Mouse (Mus musculus): Measurements from ENCODE around the gene Inka1. TPM values are rescaled to one million over a fixed set of nuclear protein-coding genes. Genes with fewer than 3 reads are reported as not detected.
A peak's percentile ranks its signal among the peaks of the same experiment; 100 is the strongest.
"Not testable (repeated sequence)": the region's sequence is repeated elsewhere in the genome, so short reads cannot be mapped to it uniquely, and the experiment has no call there.

The Inka1 gene
- 10.8 and 11.1 TPM in 2 replicates for polyA plus RNA-seq (2015; fragmentation: Nextera tagmentation; extraction: Ambion mirVana)

DNA sequence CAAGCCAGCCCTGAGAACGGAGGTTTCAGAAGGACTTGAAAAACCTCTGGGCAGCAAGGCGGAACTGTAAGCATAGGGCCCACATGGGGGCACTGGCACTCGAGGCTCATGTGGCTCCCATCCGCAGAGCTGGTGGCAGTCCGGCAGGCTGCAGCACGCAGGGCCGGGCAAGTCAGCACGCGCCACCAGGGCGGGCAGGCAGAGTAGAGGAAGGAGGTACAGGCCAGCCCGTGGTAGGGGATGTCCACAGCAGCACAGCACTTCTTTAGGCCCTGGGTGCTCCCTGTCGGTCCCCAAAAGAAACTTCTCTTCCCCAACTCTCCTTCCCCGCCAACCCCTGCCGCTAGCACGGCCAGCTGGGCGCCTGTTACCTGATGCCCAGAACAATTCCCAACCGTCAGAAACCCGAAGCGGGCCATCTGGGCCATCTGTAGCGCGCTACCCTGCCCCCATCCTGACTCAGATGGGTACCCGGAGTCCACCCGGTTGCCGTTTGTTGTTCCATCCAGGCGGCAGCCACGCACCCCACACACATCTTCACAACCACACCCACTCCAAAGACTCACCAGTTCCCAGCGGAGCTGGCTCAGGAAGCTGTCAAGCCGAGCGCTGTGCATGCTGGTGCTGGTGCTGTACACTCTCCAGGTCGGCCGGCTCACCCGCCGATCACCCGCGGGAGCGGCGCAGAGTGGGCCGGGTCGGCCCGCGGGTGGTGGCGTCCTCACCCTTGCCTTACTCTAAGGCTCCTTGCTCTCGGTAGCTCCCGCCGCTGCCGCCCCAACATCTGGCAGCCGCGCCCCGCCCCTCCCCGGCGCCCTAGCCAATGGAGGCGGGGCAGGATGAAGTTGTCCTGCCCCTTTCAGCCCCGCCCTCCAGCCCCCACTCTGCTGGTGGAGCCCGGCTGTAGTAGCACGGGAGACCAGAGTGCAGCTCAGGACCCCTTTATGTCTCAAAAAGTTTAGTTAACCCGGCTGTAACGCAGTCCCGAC lies at the start of gene Inka1:
Inka1 (minus strand) TSS at position 749 of the 989 bp plus-strand sequence.
- Histone ChIP-seq H3K4me1 (peaks cover 42% of the 10 kb centered on the region), H3K4me3 (peak within 1 kb of the TSS; percentile 60), H3K27me3 (peaks cover 21% of the 10 kb centered on the region), H3K9ac (peak within 1 kb of the TSS; percentile 58), H3K27ac (peak within 1 kb of the TSS; percentile 25; the same call in 1 of the 2 replicates), H3K36me3 (ENCODE audit: poor library complexity, severe bottlenecking) (no peaks in the 10 kb centered on the region), H3K4me2 (peak within 1 kb of the TSS; percentile 89), H3K9me3 (replicated peaks) (no peaks in the 10 kb centered on the region)
- WGBS: under 1% methylated on average over 57 of the region's 58 CpGs
- ATAC-seq: peak; percentile 86

DNA sequence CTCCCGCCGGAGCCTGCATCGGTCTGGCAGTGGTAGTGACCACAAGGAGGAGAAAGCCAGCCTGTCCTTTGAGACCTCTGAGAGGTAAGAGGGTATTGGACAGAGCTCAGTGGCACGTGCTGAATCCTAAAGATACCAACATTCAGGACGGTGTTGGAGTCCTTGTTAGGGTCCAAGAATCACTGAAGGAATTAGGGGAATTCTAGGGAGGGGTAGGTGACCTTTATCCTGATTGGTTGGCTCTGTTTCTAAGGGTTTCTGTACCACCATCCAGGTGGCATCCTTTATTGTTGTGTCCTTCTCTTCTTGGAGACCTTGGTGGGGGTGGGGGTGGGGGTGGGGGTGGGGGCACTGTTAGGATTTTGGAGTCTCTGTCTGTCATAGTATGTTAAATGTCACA lies 46.4 kb upstream of the Inka1 start:
- Histone ChIP-seq H3K4me3 (no peak overlapping the region), H3K4me1 (no peaks in the 10 kb centered on the region), H3K27me3 (no peaks in the 10 kb centered on the region), H3K27ac (no peak overlapping the region), H3K4me2 (no peak overlapping the region), H3K9ac (no peak overlapping the region), H3K36me3 (ENCODE audit: poor library complexity, severe bottlenecking) (peaks cover 57% of the 10 kb centered on the region), H3K9me3 (replicated peaks) (no peaks in the 10 kb centered on the region)
- ATAC-seq: no peak
- WGBS: 94% methylated on average over 5 of the region's 5 CpGs

DNA sequence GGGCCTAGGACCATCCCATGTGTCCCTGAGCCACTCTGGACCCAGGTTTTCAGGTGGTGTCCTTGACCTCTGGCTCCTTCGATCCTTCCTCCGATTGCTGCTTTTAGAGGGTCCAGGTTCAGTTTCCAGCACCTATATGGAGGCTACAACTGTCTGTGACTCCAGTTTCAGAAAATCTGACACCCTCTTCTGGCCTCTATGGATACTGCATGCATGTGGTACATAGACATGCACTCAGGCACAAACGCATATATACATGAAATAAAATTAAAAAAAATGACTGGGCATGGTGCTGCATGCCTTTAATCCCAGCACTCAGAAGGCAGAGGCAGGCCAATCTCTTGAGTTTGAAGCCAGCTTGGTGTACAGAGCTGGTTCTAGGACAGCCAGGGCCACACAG lies 42.2 kb upstream of the Inka1 start:
- 98% methylated on average over 3 of the region's 3 CpGs for WGBS
- Histone ChIP-seq H3K9ac (no peak overlapping the region), H3K27ac (no peak overlapping the region), H3K4me1 (no peaks in the 10 kb centered on the region), H3K4me3 (no peak overlapping the region), H3K9me3 (replicated peaks) (no peaks in the 10 kb centered on the region), H3K27me3 (no peaks in the 10 kb centered on the region), H3K36me3 (ENCODE audit: poor library complexity, severe bottlenecking) (peaks cover 61% of the 10 kb centered on the region), H3K4me2 (no peak overlapping the region)
- ATAC-seq: no peak

DNA sequence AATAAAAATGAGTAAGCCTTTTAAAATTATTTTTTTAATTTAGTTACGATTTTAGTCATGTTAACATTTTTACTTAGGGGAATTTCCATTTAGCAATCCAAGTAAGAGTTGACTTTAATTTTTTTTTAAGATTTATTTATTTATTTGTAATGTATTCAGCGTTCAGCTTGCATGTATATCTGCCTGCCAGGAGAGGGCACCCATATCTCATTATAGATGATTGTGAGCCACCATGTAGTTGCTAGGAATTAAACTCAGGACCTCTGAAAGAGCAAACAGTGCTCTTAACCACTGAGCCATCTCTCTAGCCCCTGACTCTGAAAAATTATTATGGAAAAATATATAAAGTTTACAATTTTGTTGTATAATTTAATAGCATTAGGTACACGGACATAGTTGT lies 40.9 kb upstream of the Inka1 start:
- H3K9ac ChIP-seq: no peak overlapping the region
- no peaks in the 10 kb centered on the region for H3K9me3 ChIP-seq (replicated peaks)
- H3K4me1 ChIP-seq: no peaks in the 10 kb centered on the region
- no peak for ATAC-seq
- H3K27ac ChIP-seq: no peak overlapping the region
- no peaks in the 10 kb centered on the region for H3K27me3 ChIP-seq
- no peak overlapping the region for H3K4me3 ChIP-seq
- no peak overlapping the region for H3K4me2 ChIP-seq
- WGBS: 93% methylated on average over 3 of the region's 3 CpGs
- H3K36me3 ChIP-seq (ENCODE audit: poor library complexity, severe bottlenecking): peaks cover 50% of the 10 kb centered on the region

DNA sequence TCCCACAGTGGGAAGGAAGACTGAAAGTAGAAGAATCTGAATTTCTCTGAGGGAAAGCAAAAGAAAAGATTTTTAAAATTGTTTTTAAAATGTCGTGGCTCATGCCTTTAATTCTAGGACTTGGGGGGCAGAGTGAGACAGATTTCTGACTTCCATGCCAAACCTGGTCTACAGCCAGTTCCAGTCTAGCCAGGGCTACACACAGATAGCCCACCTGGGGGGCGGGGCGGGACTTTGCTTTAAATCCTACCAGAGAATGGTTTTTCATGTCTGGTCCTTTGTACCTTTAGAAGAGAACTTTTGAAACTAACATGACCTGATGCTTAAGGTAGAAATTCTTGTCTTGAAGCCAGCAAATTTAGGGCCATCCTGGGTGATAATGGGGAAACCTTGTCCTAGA lies 37.5 kb upstream of the Inka1 start:
- Histone ChIP-seq H3K9me3 (replicated peaks) (no peaks in the 10 kb centered on the region), H3K27me3 (no peaks in the 10 kb centered on the region), H3K4me2 (no peak overlapping the region), H3K27ac (no peak overlapping the region), H3K9ac (no peak overlapping the region), H3K36me3 (ENCODE audit: poor library complexity, severe bottlenecking) (peaks cover 43% of the 10 kb centered on the region), H3K4me1 (0 out of 2 replicates have a peak, but pooled peaks cover 3% of the 10 kb centered on the region), H3K4me3 (no peak overlapping the region)
- WGBS: 82% methylated on average over 3 of the region's 3 CpGs
- ATAC-seq: no peak

DNA sequence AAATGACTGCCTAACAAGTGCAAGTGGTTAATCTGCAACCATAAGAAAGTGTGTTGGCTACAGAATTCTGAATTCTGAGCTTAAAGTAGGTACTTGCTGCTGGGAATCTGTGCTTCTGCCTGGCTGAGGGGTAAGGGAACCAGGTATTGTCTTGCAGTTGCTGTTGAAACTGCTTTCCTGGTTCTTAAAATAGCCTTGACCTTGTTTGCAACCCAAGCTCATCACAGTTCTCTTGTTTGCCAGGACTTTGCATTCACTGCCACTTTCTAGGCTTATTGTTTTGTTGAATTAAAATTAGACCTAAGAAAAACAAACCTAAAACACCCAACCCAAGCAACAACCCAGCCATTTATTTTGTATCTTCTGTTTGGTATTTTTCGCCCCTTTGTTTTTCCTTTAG lies 35.1 kb upstream of the Inka1 start:
- Histone ChIP-seq H3K4me3 (no peak overlapping the region), H3K27ac (no peak overlapping the region), H3K9ac (no peak overlapping the region), H3K4me2 (no peak overlapping the region), H3K4me1 (0 out of 2 replicates have a peak, but pooled peaks cover 3% of the 10 kb centered on the region), H3K9me3 (replicated peaks) (no peaks in the 10 kb centered on the region), H3K27me3 (no peaks in the 10 kb centered on the region), H3K36me3 (ENCODE audit: poor library complexity, severe bottlenecking) (peaks cover 21% of the 10 kb centered on the region)
- WGBS: 94% methylated on average over 1 of the region's 1 CpGs
- no peak for ATAC-seq

DNA sequence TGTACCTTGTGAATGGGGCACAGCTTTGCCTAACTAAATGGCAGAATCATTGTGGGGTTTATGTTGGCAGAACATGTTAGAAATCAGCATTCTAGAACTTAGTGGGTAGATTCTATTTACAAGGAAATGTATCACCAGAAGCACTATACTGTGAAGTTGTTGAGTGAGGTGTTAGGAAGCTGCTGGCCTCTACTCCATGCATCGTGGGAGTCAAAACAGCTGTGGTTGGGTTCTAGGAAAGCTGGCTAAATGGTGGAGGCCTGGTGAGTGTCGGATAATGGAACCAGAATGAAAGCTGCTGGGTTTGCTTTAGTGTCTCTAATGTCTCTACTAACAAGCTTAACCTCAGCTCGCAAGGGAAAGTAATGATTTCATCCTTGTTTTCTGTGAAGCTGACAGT lies 31.4 kb upstream of the Inka1 start:
- 82% methylated on average over 3 of the region's 3 CpGs for WGBS
- ATAC-seq: no peak
- Histone ChIP-seq H3K27ac (no peak overlapping the region), H3K27me3 (no peaks in the 10 kb centered on the region), H3K9ac (no peak overlapping the region), H3K4me2 (no peak overlapping the region), H3K9me3 (replicated peaks) (no peaks in the 10 kb centered on the region), H3K4me3 (no peak overlapping the region), H3K4me1 (0 out of 2 replicates have a peak, but pooled peaks cover 3% of the 10 kb centered on the region), H3K36me3 (ENCODE audit: poor library complexity, severe bottlenecking) (peaks cover 14% of the 10 kb centered on the region)

DNA sequence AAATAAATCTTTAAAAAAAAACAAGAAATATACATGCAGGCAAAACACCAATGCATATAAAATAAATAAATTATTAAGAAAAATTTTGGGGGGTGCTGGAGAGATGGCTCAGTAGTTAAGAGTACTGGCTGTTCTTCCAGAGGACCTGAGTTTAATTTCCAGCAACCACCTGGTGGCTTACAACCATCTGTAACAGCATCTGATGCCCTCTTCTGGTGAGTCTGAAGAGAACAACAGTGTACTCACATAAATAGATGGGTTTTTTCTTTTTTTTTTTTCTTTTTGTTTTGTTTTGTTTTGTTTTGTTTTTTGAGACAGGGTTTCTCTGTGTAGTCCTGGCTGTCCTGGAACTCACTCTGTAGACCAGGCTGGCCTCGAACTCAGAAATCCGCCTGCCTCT lies 27.9 kb upstream of the Inka1 start:
- not testable (repeated sequence) for ATAC-seq; H3K27me3 ChIP-seq; H3K4me2 ChIP-seq; H3K27ac ChIP-seq; H3K4me3 ChIP-seq; H3K9me3 ChIP-seq (replicated peaks); H3K9ac ChIP-seq; H3K4me1 ChIP-seq
- WGBS: 97% methylated on average over 2 of the region's 2 CpGs
- peaks cover 14% of the 10 kb centered on the region for H3K36me3 ChIP-seq (ENCODE audit: poor library complexity, severe bottlenecking)

DNA sequence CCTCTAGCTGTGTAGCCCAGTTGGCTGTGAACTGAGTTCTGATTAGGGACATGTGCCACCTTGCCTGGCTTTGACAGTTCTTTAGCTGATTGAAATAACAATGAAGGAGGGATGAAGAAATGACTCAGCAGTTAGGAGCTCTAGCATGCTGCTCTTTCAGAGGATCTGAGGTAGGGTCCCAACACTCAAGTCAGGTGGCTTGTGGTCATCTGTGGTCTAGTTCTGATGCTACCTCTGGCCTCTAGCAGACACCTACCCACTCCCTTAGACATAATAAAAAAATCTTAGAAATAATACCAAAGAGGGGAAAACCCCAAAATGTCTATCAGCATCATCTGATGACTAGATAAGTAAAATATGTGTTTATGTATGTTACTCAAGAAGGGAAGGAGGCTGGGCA lies 24.7 kb upstream of the Inka1 start:
- no peak overlapping the region for H3K9ac ChIP-seq
- H3K36me3 ChIP-seq (ENCODE audit: poor library complexity, severe bottlenecking): peaks cover 10% of the 10 kb centered on the region
- H3K4me1 ChIP-seq: peaks cover 3% of the 10 kb centered on the region; the same call in 1 of the 2 replicates
- no peak overlapping the region for H3K27ac ChIP-seq
- H3K4me3 ChIP-seq: no peak overlapping the region
- H3K27me3 ChIP-seq: no peaks in the 10 kb centered on the region
- no peak overlapping the region for H3K4me2 ChIP-seq
- ATAC-seq: no peak
- H3K9me3 ChIP-seq (replicated peaks): no peaks in the 10 kb centered on the region

DNA sequence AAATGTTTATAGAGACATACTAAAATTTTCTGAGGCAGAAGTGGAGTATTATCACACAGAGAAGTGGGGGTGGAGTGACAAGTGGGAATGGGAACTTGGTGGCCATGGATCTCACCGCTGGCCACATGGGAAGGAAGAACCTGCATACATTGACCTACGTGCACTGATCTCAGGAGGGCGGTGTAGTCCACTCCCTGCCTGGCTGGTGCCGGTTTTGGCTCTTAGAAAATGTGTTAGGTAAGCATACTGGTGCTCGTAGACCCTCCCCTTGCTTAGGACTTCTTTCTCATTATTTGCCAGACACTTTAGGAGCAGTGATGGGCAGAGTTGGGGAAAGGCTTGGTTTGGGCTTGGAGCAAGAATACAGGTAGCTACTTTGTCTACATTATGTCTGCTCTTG lies 22.4 kb upstream of the Inka1 start:
- Histone ChIP-seq H3K4me1 (peaks cover 22% of the 10 kb centered on the region), H3K27ac (no peak overlapping the region), H3K36me3 (ENCODE audit: poor library complexity, severe bottlenecking) (peaks cover 7% of the 10 kb centered on the region), H3K9me3 (replicated peaks) (no peaks in the 10 kb centered on the region), H3K4me3 (no peak overlapping the region), H3K4me2 (no peak overlapping the region), H3K27me3 (no peaks in the 10 kb centered on the region), H3K9ac (no peak overlapping the region)
- 89% methylated on average over 5 of the region's 5 CpGs for WGBS
- ATAC-seq: no peak

DNA sequence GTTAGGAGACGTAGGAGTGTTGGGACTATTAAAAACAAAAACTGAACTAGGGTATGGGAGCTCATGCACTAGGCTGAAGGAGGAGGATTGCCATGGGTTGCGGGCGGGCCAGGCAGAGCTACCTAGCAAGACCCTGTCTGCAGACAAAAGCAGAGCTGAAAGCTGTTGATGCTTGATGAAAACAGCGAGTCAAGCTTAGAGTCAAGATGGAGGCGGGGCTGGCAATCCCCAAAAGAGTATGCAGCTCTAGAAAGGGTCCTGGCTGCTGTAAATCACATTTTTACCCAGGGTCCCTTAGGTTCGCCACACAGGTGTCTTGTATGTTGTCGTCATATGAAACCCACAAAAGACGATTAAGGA lies 17.8 kb upstream of the Inka1 start:
- Histone ChIP-seq H3K4me2 (peak overlapping the region; percentile 85), H3K27ac (peak overlapping the region; percentile 94), H3K9ac (peak overlapping the region; percentile 97), H3K36me3 (ENCODE audit: poor library complexity, severe bottlenecking) (no peaks in the 10 kb centered on the region), H3K9me3 (replicated peaks) (no peaks in the 10 kb centered on the region), H3K4me1 (peaks cover 28% of the 10 kb centered on the region), H3K27me3 (peaks cover 4% of the 10 kb centered on the region; the same call in 1 of the 2 replicates), H3K4me3 (peak overlapping the region; percentile 99)
- ATAC-seq: no peak
- 15% methylated on average over 8 of the region's 8 CpGs for WGBS

DNA sequence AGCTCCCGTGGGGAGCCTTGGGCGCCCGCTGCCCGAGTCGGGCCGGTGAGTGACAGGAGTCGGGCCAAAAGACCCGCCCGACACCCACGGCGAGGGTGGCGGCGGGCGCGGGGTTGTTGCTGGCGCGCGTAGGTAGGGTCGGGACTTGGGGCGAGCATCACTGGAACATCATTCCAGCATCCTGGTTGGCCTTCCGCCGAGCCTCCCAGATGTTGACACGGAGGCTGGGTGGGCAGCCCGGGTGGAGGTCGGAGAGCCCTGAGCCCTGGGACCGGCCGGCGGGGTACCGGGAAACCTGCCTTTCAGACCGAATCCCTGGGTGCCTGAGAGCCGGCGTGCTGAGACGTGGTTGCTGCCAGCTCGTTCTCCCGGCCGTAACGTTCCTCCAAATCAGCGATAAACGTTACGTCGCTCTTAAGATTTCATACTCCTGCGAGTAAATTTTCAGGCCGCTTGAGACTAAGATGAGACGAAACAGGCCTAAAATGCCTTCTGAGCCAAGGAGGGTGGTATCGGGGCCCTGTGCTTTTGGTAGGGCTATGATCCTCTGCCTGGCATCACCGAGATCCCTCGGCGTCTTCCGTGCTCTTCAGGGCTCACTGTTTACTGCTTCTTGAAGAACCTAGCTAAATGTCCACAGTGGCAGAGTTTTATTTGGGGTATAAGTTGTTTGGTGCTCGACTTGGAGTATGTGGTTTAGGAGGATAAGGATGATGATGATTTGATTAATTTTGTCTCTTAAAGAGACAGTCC lies 17.3 kb upstream of the Inka1 start:
- under 1% methylated on average over 48 of the region's 50 CpGs for WGBS
- Histone ChIP-seq H3K36me3 (ENCODE audit: poor library complexity, severe bottlenecking) (no peaks in the 10 kb centered on the region), H3K27me3 (peaks cover 4% of the 10 kb centered on the region; the same call in 1 of the 2 replicates), H3K9ac (peak overlapping the region; percentile 97), H3K9me3 (replicated peaks) (no peaks in the 10 kb centered on the region), H3K4me3 (peak overlapping the region; percentile 99), H3K4me1 (peaks cover 28% of the 10 kb centered on the region), H3K4me2 (peak overlapping the region; percentile 85), H3K27ac (peak overlapping the region; percentile 94)
- no peak; the same call in 1 of the 2 replicates for ATAC-seq
